Mouse (Mus musculus): ENCODE results near the gene Slc7a1. TPM values are rescaled to one million over a fixed set of nuclear protein-coding genes. Genes with fewer than 3 reads are reported as not detected.

Slc7a1 gene
- total RNA-seq, 4 experiments from 2014 or later: 22.9 to 24.3 (median 23.5) TPM

DNA sequence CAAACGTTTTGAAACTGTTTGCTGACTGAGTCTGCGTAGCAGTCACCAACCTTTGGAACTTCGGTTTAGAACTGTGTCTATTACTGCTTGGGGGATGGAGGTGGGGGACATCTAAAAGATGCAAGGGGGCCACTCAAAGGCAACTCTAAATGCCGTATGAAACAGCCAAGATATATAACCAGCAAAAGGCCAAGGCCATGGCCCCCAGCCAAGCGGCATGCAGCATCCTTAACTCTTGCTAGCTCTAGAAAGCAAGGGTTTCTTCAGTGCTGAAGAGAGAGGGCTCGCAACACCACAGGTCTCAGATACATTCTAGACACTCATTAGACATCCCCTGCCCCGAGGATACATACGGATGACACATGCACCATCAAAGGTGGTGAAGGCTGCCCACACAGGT is 6.4 kb downstream of the Slc7a1 start:
- no peak for DNase-seq (ENCODE audit: low spot score in 2 of 2)

DNA sequence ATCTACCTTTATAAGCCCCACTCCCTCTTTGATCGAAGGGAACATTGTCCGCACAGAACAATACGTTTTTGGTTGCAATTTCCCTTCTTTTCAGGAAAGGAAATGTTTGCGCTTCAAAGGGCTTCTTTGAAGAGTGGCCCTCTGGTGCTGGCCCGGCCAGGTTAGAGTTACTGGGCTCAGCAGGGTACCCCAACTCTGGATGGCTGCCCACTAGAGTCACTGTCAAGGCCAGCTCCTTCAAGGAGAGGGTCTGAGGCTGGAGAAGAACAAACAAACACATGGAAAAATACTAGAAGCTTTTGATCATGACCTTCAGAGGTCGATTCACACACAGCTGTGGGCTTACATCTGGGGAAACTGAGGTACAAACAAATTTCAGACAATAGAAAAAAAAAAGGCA is 6.9 kb downstream of the Slc7a1 start:
- DNase-seq (ENCODE audit: low spot score in 2 of 2): no peak

DNA sequence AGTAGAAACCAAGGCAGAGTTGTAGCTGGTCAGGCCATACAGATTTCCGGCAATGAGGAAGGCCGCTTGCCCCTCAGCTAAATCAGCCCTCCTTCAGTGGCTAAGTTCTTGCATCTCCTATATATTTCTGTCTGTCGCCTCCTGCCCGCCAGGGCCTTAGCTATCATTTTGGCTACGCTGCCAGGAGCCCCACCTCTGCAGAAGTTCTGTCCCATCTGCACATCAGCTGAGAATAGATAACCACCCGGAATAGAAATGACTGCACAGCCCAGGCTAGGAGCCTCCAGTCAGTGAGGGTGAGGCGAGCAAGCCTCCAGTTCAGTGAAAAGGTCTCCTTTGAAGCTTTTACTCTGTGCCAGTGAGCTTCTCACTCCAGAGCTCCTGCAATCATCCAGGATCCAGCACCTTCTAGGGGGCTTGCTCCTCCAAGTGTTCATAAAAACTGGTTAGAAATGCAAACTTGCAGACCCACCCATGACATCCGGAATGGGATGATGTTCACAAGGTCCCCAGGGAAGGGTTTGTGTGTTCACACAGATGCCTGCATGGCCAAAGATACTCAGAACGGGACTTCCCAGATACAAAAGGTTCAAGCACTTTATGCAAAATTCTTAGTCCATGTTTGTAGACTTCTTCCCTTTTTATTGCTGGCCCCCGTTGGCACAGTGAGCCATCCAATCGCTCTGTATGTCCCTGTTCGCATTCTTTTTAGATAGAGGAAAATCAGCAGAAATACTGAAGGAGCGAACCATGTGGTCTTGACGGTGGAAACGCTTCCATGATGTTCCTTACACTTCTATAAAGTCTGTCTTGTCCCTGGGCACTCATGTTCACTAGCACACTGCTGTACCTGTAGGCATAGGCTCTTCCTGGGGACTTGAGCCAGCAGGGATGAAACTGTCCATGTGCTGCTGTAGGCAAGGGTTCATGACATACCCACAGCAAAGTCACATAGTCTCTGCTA is 10.4 kb downstream of the Slc7a1 start:
- no peak for DNase-seq (ENCODE audit: low spot score in 2 of 2)

- no peak for DNase-seq (ENCODE audit: low spot score in 2 of 2)
Observed at GRCm38 (mm10) chr5:148388251-148389006, 11.3 kb downstream of the Slc7a1 start.

DNA sequence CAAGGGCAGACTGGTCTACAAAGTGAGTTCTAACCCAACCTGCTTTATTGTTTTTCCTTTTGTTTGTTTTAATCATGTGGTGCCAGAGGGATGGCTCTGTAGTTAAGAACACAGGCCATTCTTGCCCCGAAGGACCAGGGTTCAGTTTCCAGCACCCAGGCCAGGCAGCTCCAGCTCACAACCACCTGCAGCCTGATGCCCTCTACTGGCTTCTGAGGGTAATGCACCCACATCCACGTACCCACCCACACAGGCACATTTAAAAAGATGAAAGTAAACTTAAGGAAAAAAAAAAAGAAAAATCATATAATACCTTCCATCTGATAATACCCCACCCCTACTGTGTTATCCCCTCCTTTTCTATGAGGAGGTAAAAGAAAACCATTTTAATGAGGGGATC is 11.9 kb downstream of the Slc7a1 start:
- DNase-seq (ENCODE audit: low spot score in 2 of 2): no peak

DNA sequence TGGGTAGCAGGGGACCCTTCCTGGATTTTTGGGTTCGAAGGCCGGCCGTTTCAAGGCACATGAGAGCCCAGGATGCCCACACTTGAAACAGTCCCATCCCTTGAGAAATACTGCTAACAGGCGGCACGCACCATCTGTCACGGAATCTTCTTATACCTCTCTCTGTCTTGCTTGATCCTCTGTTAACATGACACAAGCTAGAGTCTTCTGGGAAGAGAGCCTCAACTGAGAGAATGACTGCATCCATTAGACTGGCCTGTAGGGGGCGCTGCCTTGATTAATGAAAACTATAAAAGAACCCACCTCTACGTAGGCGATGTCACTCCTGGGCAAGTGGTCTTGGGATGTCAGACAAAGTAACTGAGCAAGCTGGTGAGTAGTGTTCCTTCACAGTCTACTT is 13.2 kb downstream of the Slc7a1 start:
- DNase-seq (ENCODE audit: low spot score in 2 of 2): no peak

DNA sequence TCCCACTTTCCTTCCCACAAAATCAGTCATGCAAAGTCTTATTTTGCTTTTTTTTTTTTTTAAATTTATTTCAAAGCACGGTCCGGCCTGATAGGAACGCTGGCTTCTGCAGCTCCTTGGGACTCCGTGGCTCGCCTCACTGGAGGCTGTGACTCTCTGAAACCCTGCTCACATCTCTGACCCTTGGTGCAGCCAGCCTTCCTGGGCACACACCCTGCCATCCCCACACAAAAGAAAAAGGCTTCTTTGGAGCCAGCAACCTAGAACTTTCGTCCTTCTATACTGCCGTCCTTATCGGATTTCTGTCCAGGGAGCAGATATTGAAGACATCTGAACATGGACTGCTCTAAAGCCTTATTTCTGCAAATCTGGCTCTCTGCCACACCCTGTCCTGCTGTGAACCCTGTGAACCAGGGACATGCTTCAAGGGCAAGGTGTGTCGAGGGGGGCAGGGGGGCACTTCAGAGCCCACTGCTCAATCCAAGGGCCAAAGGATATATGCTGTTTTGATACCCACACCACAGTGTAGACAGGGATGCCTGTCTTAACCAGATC is 15.1 kb downstream of the Slc7a1 start:
- no peak for DNase-seq (ENCODE audit: low spot score in 2 of 2)

DNA sequence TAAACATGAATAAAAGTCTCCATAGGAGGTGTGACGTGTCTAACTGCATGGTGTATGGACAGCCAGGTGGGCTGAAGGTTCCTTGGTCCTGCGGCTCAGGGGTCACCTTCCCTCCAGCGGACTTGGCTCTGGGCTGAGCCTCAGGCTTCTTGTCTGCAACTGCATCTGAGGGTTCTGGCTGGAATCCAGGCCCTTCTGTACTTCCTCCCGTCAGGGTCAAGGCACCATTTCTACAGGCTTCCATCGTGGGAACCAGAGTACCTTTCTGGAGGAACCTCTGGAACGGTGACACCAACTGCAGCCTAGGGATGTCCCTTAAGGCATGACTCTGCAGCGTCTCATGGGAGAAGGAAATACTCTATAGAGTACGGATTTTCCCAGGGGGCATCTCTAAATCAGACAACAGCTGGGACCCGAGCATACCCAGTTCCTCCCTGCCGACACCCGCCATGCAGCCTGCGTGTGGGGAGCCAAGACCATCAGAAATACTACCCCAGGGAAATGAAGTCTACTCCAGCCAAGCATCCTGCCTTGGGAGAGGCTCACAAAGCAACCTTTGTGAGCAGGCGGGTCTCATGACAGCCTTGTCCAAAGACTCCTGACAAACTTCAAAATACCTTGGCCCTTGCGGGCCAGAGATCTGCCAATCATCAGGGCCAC is 15.7 kb downstream of the Slc7a1 start:
- DNase-seq (ENCODE audit: low spot score in 2 of 2): no peak

DNA sequence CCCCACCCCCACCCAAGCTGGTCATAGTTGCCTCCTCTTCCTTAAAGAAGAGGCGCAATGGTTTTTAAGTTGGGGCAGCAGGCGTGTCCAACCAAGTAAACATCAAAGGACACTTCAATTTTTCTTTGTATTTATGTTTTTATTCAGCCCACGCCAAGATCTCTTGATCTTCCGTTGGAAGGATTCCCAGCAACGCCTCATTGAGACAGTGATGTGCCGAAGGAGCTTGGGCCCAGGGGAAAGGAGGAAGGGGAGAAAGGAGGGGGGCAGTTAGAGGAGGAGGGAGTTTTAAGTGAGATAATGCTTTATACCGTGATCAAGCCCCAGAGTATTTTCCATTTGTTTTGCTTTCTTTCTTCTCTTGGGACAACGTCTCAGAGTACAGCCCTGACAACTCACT is 18.6 kb downstream of the Slc7a1 start:
- DNase-seq (ENCODE audit: low spot score in 2 of 2): no peak

DNA sequence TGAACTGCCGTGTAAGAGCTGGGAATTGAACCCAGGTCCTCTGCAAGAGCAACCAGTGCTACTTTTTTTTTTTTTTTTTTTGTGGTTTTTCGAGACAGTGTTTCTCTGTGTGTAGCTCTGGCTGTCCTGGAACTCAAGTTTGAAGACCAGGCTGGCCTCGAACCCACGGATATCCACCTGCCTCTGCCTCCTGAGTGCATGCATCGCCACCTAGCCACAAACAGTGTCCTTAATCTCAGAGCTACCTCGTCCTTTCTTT is 19.5 kb downstream of the Slc7a1 start:
- no peak for DNase-seq (ENCODE audit: low spot score in 2 of 2)

GRCm38 (mm10) chr5:148379455-148380245 is 20.1 kb downstream of the Slc7a1 start:
- no peak for DNase-seq (ENCODE audit: low spot score in 2 of 2)

DNA sequence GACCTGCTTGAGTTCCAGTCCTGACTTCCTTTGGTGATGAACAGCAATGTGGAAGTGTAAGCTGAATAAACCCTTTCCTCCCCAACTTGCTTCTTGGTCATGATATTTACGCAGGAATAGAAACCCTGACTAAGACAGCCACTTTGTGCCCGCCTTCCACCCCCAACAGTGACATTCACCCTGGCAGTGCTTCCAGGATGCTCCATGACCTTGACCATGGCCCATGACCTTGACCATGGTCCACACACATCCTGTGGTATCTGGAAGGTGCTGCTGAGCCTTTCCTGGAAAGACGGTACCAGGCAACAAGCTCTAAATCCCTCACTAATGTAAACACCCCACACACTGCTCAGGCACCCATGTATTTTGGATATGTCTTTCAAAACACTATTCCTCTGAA is 21.0 kb downstream of the Slc7a1 start:
- DNase-seq (ENCODE audit: low spot score in 2 of 2): no peak

DNA sequence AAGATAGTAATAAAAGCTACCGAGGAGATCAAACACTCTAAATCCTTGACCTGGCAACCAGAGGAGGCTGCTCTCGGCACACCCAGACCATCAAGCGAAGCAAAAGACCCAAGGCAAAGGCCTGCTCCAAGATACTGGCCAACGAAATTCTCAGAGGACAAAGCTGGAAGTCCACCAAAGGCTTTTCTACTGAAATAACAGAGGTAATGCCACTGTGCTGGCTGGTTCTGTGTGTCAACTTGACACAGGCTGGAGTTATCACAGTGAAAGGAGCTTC is 21.5 kb downstream of the Slc7a1 start:
- DNase-seq (ENCODE audit: low spot score in 2 of 2): no peak

DNA sequence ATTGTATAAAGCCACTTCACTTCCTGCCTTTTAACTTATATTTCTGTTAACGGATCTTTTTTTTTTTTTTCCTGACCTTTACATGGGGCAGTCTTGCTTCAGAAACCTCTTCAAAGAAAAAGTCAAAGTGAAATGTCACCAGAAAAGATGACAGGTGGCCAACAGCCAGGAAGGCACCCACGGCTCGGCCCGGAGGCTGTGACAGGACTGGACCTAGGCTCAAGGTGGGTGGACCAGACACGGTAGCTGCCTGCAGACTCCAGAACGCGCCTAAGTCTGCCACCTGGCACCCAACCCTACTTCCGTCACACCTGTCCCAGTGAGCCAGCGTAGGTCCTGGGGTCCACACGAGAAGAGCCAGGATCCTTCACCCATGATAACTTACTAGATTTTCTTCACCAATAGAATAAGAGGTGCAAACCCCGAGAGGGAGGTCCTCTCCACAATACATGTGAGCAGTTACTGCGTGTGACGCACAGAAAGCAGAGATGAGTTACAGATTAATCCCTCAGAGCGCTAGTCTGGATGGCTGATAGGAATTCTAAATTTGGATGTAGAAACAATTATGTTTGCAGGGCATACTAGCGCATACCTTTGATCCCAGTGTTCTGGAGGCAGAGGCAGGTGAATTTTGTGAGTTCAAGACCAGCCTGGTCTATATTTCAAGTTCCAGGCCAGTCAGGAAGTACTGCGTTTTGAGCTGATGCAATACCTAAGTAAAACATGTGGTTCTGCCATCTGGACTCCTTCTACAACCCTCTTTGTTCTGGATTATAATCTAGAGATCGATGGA is 22.1 kb downstream of the Slc7a1 start:
- DNase-seq (ENCODE audit: low spot score in 2 of 2): no peak

- DNase-seq (ENCODE audit: low spot score in 2 of 2): no peak
Observed at GRCm38 (mm10) chr5:148376358-148376757, 23.3 kb downstream of the Slc7a1 start.

- no peak for DNase-seq (ENCODE audit: low spot score in 2 of 2)
Observed at GRCm38 (mm10) chr5:148375480-148375879, 24.2 kb downstream of the Slc7a1 start.

DNA sequence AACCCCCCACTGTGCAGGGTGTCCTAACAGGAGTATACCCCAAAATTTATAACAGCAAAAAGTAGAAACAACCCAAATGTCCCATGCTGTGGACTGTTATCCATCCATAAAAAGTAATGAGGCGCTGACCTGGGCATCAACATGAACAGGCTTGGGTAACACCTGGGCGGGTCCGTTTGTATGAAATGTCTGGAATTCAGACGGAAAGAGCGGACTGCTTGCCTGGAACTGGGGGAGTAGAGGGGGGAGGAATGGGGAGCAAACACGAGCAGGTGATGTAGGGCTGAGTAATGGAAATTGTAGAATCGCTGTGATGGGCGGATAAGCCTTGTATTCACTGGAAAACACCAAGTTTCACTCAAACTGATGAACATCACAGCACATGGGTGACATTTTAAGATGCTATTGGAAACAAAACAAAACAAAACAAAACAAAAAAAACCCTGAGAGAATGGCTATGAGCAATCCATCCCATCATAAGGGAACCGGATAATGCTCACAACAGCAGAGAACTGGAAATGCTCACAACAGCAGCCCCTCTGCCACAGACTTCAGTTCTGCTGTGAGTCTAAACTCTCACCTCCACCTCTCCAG is 26.5 kb downstream of the Slc7a1 start:
- no peak for DNase-seq (ENCODE audit: low spot score in 2 of 2)

DNA sequence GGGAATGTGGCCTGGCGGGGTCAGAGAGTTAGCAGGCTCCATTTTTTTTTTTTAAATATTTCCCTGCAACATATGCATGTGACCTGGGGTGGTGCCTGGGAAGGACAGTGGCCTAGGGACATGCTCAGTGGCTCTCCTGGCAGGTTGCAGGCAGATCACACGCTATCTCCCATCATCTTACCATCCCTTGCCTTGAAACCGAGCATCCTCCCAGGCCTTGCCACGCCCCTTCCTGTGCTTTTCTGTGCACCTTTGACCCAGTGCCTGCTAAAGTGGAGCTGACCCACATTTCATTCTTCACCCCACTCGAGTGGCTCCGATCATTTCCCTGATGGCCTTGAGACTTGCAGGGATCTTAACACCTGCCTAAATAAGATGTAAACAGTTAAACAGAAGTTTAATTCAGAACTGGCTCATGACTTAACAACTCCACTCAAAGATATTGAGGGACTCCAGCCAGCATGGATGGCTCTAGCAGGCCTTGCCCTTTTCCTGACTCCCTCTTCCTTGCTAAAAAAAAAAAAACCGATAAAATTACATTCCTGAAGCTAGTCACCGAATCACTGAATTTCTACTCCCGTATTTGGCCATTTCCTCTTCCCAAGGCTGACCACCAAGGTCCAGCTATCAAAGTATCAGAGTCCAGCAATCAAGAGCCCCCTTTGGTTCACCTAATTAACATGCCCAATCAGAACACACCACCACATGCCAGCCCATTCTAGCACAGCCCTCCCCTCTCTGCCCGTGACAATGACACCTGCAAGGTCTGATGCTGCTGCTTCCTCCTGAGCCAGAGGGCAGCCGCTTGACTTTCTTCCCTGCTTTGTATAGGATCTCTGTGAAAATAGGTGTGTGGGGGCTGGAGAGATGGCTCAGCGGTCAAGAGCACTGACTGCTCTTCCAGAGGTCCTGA is 27.4 kb downstream of the Slc7a1 start:
- no peak for DNase-seq (ENCODE audit: low spot score in 2 of 2)

- no peak for DNase-seq (ENCODE audit: low spot score in 2 of 2)
Observed at GRCm38 (mm10) chr5:148371375-148371774, 28.3 kb downstream of the Slc7a1 start.
